Mouse (Mus musculus) yolk sac, embryonic 10.5 days (tissue): ENCODE data around the gene Efcab6.
A peak's percentile ranks its signal among the peaks of the same experiment; 100 is the strongest.
"Not testable (repeated sequence)": the region's sequence is repeated elsewhere in the genome, so short reads cannot be mapped to it uniquely, and the experiment has no call there.

Experiments used
- DNase-seq: peaks from one replicate; pipeline ENCODE4 v3.0.0-alpha.2; 2017; ENCODE audit warnings: low spot score

Gene Efcab6

DNA sequence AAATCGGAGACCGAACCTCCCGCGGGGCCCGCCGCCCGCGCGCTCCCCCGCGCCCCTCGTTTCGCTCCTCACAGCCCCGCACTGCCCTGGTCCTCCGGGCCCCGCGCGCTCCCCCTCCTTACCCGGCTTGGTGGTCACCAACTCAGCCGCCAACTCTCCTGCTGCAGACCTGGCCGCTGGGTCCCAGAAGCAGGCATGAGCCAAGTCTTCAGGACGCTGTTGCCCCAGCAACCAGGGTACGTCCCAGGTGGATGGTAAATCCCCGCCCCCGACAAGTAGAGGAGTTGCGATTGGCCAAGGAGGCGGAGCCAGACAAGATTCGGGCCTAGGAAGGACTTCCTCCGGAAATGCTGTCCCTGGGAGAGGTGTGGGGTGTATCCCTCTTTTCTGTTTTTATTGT lies at the start of gene Efcab6:
Gene Efcab6 (minus strand): TSS at position 240 of the 400 bp plus-strand sequence.
- DNase-seq: no peak

DNA sequence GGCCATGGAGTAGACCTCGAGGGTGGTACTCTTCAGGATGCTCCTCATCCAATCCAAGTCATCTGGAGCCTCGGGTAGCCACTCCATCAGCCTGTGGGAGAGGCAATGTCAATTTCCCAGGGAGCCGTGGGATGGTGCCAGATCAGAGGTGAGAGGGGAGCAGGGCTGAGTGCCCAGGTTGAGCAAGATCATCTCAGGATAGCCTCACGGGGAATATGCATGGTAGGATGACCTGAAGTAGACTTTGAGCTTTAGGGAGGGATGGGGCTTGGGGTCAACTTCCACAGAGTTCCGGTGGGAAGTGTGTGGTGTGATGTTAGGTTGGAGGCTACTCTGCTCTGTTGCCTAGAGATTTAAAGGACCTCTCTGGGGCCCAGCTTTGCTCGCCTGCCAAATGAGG lies 48.7 kb upstream of the Efcab6 start:
- DNase-seq: no peak

- no peak for DNase-seq
Observed at GRCm38 (mm10) chr15:84108899-84109298, 43.7 kb upstream of the Efcab6 start.

GRCm38 (mm10) chr15:84105924-84106500 lies 40.8 kb upstream of the Efcab6 start:
- DNase-seq: no peak

GRCm38 (mm10) chr15:84105105-84105923 lies 40.1 kb upstream of the Efcab6 start, which contains the start of gene Sult4a1:
Gene Sult4a1 (minus strand): TSS chr15:84105754.
- DNase-seq: no peak

- no peak for DNase-seq
Observed at GRCm38 (mm10) chr15:84104626-84105025, 39.4 kb upstream of the Efcab6 start.

DNA sequence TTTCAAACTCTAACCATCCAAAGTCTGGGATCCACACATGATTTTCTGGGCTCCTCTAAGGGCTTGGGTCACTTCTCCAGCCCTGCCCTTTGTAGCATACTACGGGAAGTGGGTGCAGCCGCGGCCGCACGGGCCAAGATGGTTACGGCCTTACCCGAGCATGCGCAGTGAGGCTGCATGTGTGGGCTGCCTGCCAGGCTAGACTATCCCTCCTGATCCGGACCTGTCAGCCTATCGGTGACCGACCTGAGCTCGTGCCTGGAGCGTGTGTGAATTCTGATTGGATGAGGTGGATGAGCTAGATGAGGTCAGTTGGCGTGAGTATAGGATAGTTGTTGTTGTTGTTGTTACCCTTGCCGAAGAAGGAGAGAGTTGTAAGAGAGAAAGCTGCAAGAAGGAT lies 32.4 kb upstream of the Efcab6 start:
- not testable (repeated sequence) for DNase-seq

DNA sequence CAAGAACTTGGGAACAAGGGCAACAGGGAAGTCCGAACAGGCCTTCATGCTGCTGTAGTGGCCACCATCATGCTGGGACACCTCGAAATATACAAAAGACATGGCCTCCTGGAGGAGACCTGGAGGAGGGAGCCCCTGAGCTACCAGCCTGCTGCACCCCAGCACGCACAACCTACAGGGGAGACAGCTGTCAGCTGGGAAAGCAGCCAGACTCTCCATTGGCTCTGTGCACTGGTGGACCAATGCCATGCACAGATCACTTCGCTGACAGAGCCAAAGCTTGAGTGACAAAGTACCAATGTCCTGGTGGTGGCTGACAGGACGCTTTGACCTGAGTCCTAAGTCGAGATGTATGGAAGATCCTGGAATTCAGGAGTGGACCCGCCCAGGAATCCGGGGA lies 30.9 kb upstream of the Efcab6 start:
- DNase-seq: no peak

DNA sequence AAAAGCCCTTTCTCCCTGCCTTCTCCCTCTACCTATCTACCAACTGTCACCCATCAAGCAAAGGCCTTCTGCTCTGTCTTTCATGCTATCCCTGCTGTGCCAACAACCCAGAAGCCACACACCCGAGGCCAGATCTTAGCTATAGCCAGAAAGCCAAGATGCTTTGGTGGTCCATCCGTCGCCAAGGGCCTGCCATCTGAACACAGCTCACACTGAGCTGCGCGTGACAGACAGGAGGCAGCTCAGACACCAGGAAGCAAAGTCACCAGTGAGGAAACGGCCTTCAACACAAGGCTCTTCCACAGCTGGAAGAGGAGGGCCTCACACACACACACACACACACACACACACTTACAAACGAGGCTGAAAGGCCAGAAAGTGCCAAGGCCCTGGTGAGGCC lies 29.7 kb upstream of the Efcab6 start:
- no peak for DNase-seq

- no peak for DNase-seq
Observed at GRCm38 (mm10) chr15:84086775-84087174, 21.6 kb upstream of the Efcab6 start.

DNA sequence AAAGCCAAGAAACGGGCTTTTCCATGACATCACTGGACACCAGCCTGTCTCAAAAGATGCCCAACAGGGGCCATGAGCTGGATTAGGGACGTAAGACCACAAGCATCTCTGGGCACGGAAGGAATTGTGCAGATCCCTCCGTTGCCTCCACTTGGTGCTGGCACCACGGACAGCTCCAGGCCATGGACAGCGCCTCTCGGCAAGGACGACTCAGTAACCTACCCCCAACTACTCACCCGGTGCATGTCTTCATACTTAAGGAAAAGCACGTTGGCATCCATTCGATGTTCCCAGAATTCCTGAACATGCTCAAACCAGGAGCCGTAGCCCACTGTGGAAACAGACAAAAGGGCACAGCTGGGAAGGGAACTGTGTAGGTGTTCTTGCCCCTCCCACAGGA lies 21.2 kb upstream of the Efcab6 start:
- DNase-seq: peak; percentile 14

GRCm38 (mm10) chr15:84080069-84080468 lies 14.9 kb upstream of the Efcab6 start:
- DNase-seq: no peak

- DNase-seq: no peak
Observed at GRCm38 (mm10) chr15:84079519-84079918, 14.3 kb upstream of the Efcab6 start.

GRCm38 (mm10) chr15:84078667-84079066 lies 13.5 kb upstream of the Efcab6 start:
- DNase-seq: no peak

DNA sequence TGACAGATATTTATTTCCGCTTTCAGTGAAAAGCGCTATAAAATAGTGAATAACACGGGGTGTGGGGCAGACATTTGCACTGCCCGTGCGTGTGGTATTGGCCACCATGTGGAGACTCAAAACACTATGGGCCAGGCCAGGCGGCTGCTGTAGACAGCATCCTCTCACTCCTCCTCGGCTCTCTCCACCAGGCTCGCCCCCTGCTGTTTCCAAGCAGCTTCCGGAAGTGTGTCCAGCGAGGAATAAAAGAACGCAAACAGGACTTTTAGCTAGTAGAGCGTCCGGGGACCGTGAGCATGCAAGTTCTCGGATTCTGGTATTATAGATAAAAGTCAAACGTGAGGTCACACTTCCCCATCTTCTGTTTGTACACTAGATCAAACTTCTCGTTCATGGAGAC lies 12.0 kb upstream of the Efcab6 start:
- DNase-seq: no peak

GRCm38 (mm10) chr15:84074705-84075185 lies 9.6 kb upstream of the Efcab6 start:
- no peak for DNase-seq

GRCm38 (mm10) chr15:84073911-84074704 lies 8.9 kb upstream of the Efcab6 start:
- peak; percentile 23 for DNase-seq

DNA sequence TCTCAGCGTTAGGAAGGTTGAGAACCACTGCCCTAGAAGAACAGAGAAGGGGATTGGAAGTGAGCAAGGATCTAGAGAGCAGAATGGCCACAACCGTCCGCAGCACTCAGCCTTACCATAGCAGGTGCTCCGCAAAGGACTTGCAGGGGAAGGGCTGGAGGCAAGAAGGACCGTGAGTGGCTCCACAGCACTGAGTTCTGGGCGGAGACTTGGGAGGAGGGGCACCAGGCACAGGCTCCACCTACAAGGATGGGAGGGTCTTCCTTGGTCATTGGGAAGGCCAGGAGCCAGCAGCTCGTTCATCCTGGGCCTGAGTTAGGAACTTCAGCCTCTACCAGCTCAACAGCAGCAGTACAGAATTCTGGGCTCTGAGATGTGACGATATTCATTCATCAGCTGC lies 7.9 kb upstream of the Efcab6 start:
- DNase-seq: no peak

- DNase-seq: peak; percentile 5
Observed at GRCm38 (mm10) chr15:84072226-84072625, 7.0 kb upstream of the Efcab6 start.

- DNase-seq: no peak
Observed at GRCm38 (mm10) chr15:84070116-84070676, 5.0 kb upstream of the Efcab6 start.

DNA sequence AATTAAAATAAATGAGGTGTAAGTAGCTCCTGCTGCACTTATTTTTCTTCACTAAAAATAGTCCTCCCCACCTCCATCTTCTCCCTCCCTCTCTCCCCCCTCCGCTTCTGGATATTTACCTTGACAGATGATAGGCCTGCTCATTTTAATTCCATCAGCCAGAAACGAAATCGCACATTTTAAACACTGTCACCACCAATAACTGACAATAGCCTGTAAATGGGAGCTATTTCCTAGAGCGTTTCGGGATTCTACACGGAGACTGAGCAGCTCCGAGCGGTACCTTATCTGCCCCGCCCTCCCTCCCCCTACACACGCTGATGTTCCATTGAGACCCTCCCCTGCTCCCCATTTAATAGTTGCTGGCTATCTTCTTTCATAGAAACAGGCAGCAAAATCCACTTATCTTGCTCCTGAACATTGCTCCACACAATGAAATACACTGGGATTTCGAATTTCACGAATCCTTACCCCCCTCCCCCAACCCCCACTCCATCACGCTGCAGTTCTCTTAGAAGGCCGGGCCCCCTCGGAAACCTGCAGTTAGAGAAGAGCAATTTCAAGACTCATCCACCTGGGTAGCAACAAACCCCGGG lies 4.4 kb upstream of the Efcab6 start:
- DNase-seq: no peak

DNA sequence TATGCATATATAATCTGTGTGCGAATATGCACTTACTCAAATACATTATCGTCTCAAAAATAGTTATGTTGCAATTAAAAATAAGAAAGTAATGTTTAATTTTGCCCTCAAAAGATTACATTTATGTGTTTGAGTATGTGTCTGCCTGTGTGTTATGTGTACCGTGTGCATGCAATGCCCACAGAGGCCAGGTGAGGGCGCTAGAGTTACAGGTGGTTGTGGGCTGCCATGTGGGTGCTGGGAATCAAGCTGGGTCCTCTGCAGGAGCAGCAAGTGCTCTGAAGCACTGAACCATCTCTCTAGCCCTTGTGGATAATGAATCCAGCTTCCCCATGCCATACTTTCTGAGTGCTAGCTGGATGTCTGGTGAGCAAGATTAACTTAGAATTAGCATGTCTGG lies 522 bp upstream of the Efcab6 start:
- DNase-seq: no peak
